Mouse (Mus musculus) kidney, postnatal 0 days (tissue): ENCODE measurements around the gene Rps3. TPM values are rescaled to one million over a fixed set of nuclear protein-coding genes. Genes with fewer than 3 reads are reported as not detected.

Source experiments
- ATAC-seq: fragments of 200-750 bp; cut with Nextera tagmentation; replicated peaks from 2 replicates; pipeline ENCODE4 v1.8.0; 2017; ENCODE audit warnings: low read depth, moderate number of reproducible peaks, moderate TSS enrichment, moderate library complexity; ENCODE audit not compliant: low FRiP score
- DNase-seq: peaks from one replicate; pipeline ENCODE4 v3.0.0-alpha.2; 2016; ENCODE audit warnings: low spot score
- H3K27ac ChIP-seq: fragments of 300-500 bp; sonication (generic); 2 replicates; pipeline ENCODE4 v1.5.1; 2014; ENCODE audit warnings: mild to moderate bottlenecking
- H3K27me3 ChIP-seq: fragments of 300-500 bp; sonication (generic); 2 replicates; pipeline ENCODE4 v1.6.1; 2014; ENCODE audit warnings: low read length, mixed read lengths; ENCODE audit not compliant: insufficient read depth
- H3K36me3 ChIP-seq: fragments of 300-500 bp; sonication (generic); 2 replicates; pipeline ENCODE4 v1.6.1; 2014; ENCODE audit warnings: low read length, mixed read lengths; ENCODE audit not compliant: insufficient read depth
- H3K4me1 ChIP-seq: fragments of 300-500 bp; sonication (generic); replicated peaks from 2 replicates; pipeline ENCODE4 v1.6.1; 2014; ENCODE audit warnings: antibody characterized with exemption, low read length, mixed read lengths; ENCODE audit not compliant: insufficient read depth
- H3K4me2 ChIP-seq: fragments of 300-500 bp; sonication (generic); 2 replicates; pipeline ENCODE4 v1.6.1; 2014; ENCODE audit warnings: mild to moderate bottlenecking, low read length, moderate library complexity, mixed read lengths
- H3K4me3 ChIP-seq: fragments of 300-500 bp; sonication (generic); replicated peaks from 2 replicates; pipeline ENCODE4 v1.5.1; 2014; ENCODE audit warnings: low read depth, low read length
- H3K9ac ChIP-seq: fragments of 300-500 bp; sonication (generic); 2 replicates; pipeline ENCODE4 v1.6.1; 2014; ENCODE audit warnings: low read depth, low read length
- H3K9me3 ChIP-seq: fragments of 300-500 bp; sonication (generic); replicated peaks from 2 replicates; pipeline ENCODE4 v1.6.1; 2016; ENCODE audit warnings: low read length, inconsistent platforms, mixed read lengths
- CTCF ChIP-seq: IDR thresholded peaks from 2 replicates; pipeline ENCODE4 v1.5.1; 2016; ENCODE audit warnings: antibody characterized with exemption, low read depth, mild to moderate bottlenecking, moderate library complexity
- WGBS: fragments of 180-500 bp; shearing (Covaris S2); extraction: QIAGEN DNeasy Blood & Tissue Kit; methylation state at CpG from one replicate; pipeline ENCODE4 v1.1.7; 2014; 5-methylcytosine and 5-hydroxymethylcytosine counted together
- polyA plus RNA-seq: library from polyadenylated mRNA; unstranded; fragments of >200 nt; fragmentation: Nextera tagmentation; extraction: Ambion mirVana; gene quantifications from 2 replicates; pipeline ENCODE4 v1.2.1, GENCODE M21; 2015

Rps3 gene
- polyA plus RNA-seq, 1 experiment from 2014 or later = 942 TPM

GRCm38 (mm10) chr7:99504556-99504955, 21.0 kb upstream of the Rps3 start:
- no peak for TF ChIP-seq CTCF
- no peak for DNase-seq

GRCm38 (mm10) chr7:99501148-99501547, 17.6 kb upstream of the Rps3 start:
- Histone ChIP-seq H3K4me1 (no peaks in the 10 kb centered on the region), H3K27ac (no peak overlapping the region), H3K36me3 (no peaks in the 10 kb centered on the region), H3K27me3 (no peaks in the 10 kb centered on the region), H3K9ac (no peak overlapping the region), H3K4me2 (no peak overlapping the region), H3K4me3 (no peak overlapping the region), H3K9me3 (no peaks in the 10 kb centered on the region)
- ATAC-seq (no peak), DNase-seq (no peak)
- no peak for TF ChIP-seq CTCF
- 48% methylated on average over 1 of the region's 1 CpGs for WGBS

More at GRCm38 (mm10) chr7:99504556-99504955, 21.0 kb upstream of the Rps3 start:
- Histone ChIP-seq H3K36me3 (no peaks in the 10 kb centered on the region), H3K4me2 (no peak overlapping the region), H3K4me3 (no peak overlapping the region), H3K27me3 (no peaks in the 10 kb centered on the region), H3K9me3 (no peaks in the 10 kb centered on the region), H3K27ac (no peak overlapping the region), H3K9ac (no peak overlapping the region), H3K4me1 (no peaks in the 10 kb centered on the region)
- no peak for ATAC-seq

- Histone ChIP-seq H3K9ac (no peak overlapping the region), H3K4me1 (no peaks in the 10 kb centered on the region), H3K4me3 (no peak overlapping the region), H3K4me2 (no peak overlapping the region), H3K27me3 (no peaks in the 10 kb centered on the region), H3K9me3 (no peaks in the 10 kb centered on the region), H3K36me3 (no peaks in the 10 kb centered on the region), H3K27ac (no peak overlapping the region)
- TF ChIP-seq CTCF = no peak
- ATAC-seq (no peak), DNase-seq (no peak)
- 37% methylated on average over 5 of the region's 5 CpGs for WGBS
Observed at GRCm38 (mm10) chr7:99500655-99501054, 17.1 kb upstream of the Rps3 start.

- ATAC-seq = peak; percentile 43; the same call in 1 of the 2 replicates
- H3K9ac ChIP-seq = no peak overlapping the region
- no peak overlapping the region for H3K27ac ChIP-seq
Observed at GRCm38 (mm10) chr7:99500201-99500600, 16.7 kb upstream of the Rps3 start.

GRCm38 (mm10) chr7:99499128-99499527, 15.6 kb upstream of the Rps3 start:
- H3K4me2 ChIP-seq = no peak overlapping the region
- no peaks in the 10 kb centered on the region for H3K27me3 ChIP-seq
- ATAC-seq (no peak), DNase-seq (no peak)
- WGBS = 42% methylated on average over 1 of the region's 1 CpGs
- no peaks in the 10 kb centered on the region for H3K4me1 ChIP-seq
- no peak overlapping the region for H3K4me3 ChIP-seq
- no peaks in the 10 kb centered on the region for H3K9me3 ChIP-seq
- H3K36me3 ChIP-seq = no peaks in the 10 kb centered on the region
- no peak overlapping the region for H3K9ac ChIP-seq
- no peak for TF ChIP-seq CTCF
- H3K27ac ChIP-seq = no peak overlapping the region

More at GRCm38 (mm10) chr7:99500201-99500600, 16.7 kb upstream of the Rps3 start:
- H3K9me3 ChIP-seq = no peaks in the 10 kb centered on the region
- H3K4me1 ChIP-seq = no peaks in the 10 kb centered on the region
- no peaks in the 10 kb centered on the region for H3K27me3 ChIP-seq
- 2% methylated on average over 8 of the region's 8 CpGs for WGBS
- no peak overlapping the region for H3K4me3 ChIP-seq
- peak; percentile 98 for TF ChIP-seq CTCF
- DNase-seq = peak; percentile 94
- no peak overlapping the region for H3K4me2 ChIP-seq
- H3K36me3 ChIP-seq = no peaks in the 10 kb centered on the region

GRCm38 (mm10) chr7:99489708-99490107, 6.2 kb upstream of the Rps3 start:
- Histone ChIP-seq H3K27ac (no peak overlapping the region), H3K4me3 (no peak overlapping the region), H3K9me3 (no peaks in the 10 kb centered on the region), H3K27me3 (no peaks in the 10 kb centered on the region), H3K9ac (no peak overlapping the region), H3K4me2 (no peak overlapping the region), H3K4me1 (no peaks in the 10 kb centered on the region), H3K36me3 (no peaks in the 10 kb centered on the region)
- WGBS = 77% methylated on average over 5 of the region's 5 CpGs
- no peak for DNase-seq
- ATAC-seq = no peak
- TF ChIP-seq CTCF = no peak

GRCm38 (mm10) chr7:99484679-99485078, 1.1 kb upstream of the Rps3 start:
- Histone ChIP-seq H3K36me3 (peaks cover 19% of the 10 kb centered on the region), H3K4me3 (no peak overlapping the region), H3K9ac (no peak overlapping the region), H3K9me3 (no peaks in the 10 kb centered on the region), H3K27me3 (no peaks in the 10 kb centered on the region), H3K4me1 (peaks cover 11% of the 10 kb centered on the region), H3K4me2 (no peak overlapping the region), H3K27ac (no peak overlapping the region)
- ATAC-seq (no peak), DNase-seq (no peak)
- 79% methylated on average over 1 of the region's 1 CpGs for WGBS
- TF ChIP-seq CTCF = no peak
